Mouse (Mus musculus): Measurements from ENCODE around the gene Tha1. TPM values are rescaled to one million over a fixed set of nuclear protein-coding genes. Genes with fewer than 3 reads are reported as not detected.

The Tha1 gene
- total and polyA plus RNA-seq, 2 experiments from 2014 or later = 2.9 to 8.2 TPM

- no peak for DNase-seq
Observed at GRCm38 (mm10) chr11:117881787-117882186, 8.5 kb upstream of the Tha1 start.

GRCm38 (mm10) chr11:117880977-117881358 lies 7.7 kb upstream of the Tha1 start:
- H3K4me1 ChIP-seq (ENCODE audit: insufficient read depth) = no peaks in the 10 kb centered on the region
- H3K27ac ChIP-seq (ENCODE audit: low read depth, low read length) = no peak overlapping the region
- DNase-seq (no peak), ATAC-seq (no peak)
- H3K27me3 ChIP-seq (ENCODE audit: insufficient read depth, low read length) = no peaks in the 10 kb centered on the region
- H3K4me3 ChIP-seq (ENCODE audit: low read depth, low read length) = no peak overlapping the region
- H3K9ac ChIP-seq = no peak overlapping the region
- no peaks in the 10 kb centered on the region for H3K9me3 ChIP-seq (ENCODE audit: low read length)
- WGBS = 79% methylated on average over 6 of the region's 6 CpGs
- no peaks in the 10 kb centered on the region for H3K36me3 ChIP-seq (ENCODE audit: insufficient read depth)
- TF ChIP-seq CTCF (IDR thresholded peaks at IDR 0.05; ENCODE audit: low read depth) = no peak
- H3K4me2 ChIP-seq (ENCODE audit: low read depth) = no peak overlapping the region

More at GRCm38 (mm10) chr11:117881787-117882186, 8.5 kb upstream of the Tha1 start:
- Histone ChIP-seq H3K4me1 (ENCODE audit: insufficient read depth) (no peaks in the 10 kb centered on the region), H3K27ac (ENCODE audit: low read depth, low read length) (0 out of 2 replicates have a peak overlapping the region, but pooled peaks have one; percentile 2), H3K27me3 (ENCODE audit: insufficient read depth, low read length) (no peaks in the 10 kb centered on the region), H3K4me2 (ENCODE audit: low read depth) (no peak overlapping the region), H3K4me3 (ENCODE audit: low read depth, low read length) (no peak overlapping the region), H3K9me3 (ENCODE audit: low read length) (no peaks in the 10 kb centered on the region), H3K9ac (no peak overlapping the region), H3K36me3 (ENCODE audit: insufficient read depth) (no peaks in the 10 kb centered on the region)
- TF ChIP-seq CTCF (IDR thresholded peaks at IDR 0.05; ENCODE audit: low read depth) = no peak
- no peak for ATAC-seq
- 15% methylated on average over 8 of the region's 8 CpGs for WGBS

GRCm38 (mm10) chr11:117880336-117880976 lies 7.2 kb upstream of the Tha1 start:
- 93% methylated on average over 9 of the region's 9 CpGs for WGBS

GRCm38 (mm10) chr11:117879676-117880075 lies 6.4 kb upstream of the Tha1 start:
- no peak overlapping the region for H3K9ac ChIP-seq
- no peaks in the 10 kb centered on the region for H3K27me3 ChIP-seq (ENCODE audit: insufficient read depth, low read length)
- no peaks in the 10 kb centered on the region for H3K36me3 ChIP-seq (ENCODE audit: insufficient read depth)
- H3K4me1 ChIP-seq (ENCODE audit: insufficient read depth) = no peaks in the 10 kb centered on the region
- WGBS = 72% methylated on average over 6 of the region's 6 CpGs
- no peak for DNase-seq
- ATAC-seq = no peak
- H3K4me2 ChIP-seq (ENCODE audit: low read depth) = no peak overlapping the region
- H3K9me3 ChIP-seq (ENCODE audit: low read length) = no peaks in the 10 kb centered on the region
- no peak overlapping the region for H3K4me3 ChIP-seq (ENCODE audit: low read depth, low read length)
- no peak overlapping the region for H3K27ac ChIP-seq (ENCODE audit: low read depth, low read length)
- TF ChIP-seq CTCF (IDR thresholded peaks at IDR 0.05; ENCODE audit: low read depth) = no peak

More at GRCm38 (mm10) chr11:117880336-117880976, 7.2 kb upstream of the Tha1 start:
- no peaks in the 10 kb centered on the region for H3K4me1 ChIP-seq (ENCODE audit: insufficient read depth)
- no peaks in the 10 kb centered on the region for H3K9me3 ChIP-seq (ENCODE audit: low read length)
- no peak overlapping the region for H3K9ac ChIP-seq
- ATAC-seq (no peak), DNase-seq (no peak)
- no peak overlapping the region for H3K27ac ChIP-seq (ENCODE audit: low read depth, low read length)
- no peaks in the 10 kb centered on the region for H3K27me3 ChIP-seq (ENCODE audit: insufficient read depth, low read length)
- no peak for TF ChIP-seq CTCF (IDR thresholded peaks at IDR 0.05; ENCODE audit: low read depth)
- no peaks in the 10 kb centered on the region for H3K36me3 ChIP-seq (ENCODE audit: insufficient read depth)
- H3K4me3 ChIP-seq (ENCODE audit: low read depth, low read length) = no peak overlapping the region
- no peak overlapping the region for H3K4me2 ChIP-seq (ENCODE audit: low read depth)

- 7% methylated on average over 8 of the region's 8 CpGs for WGBS
Observed at GRCm38 (mm10) chr11:117878892-117879291, 5.6 kb upstream of the Tha1 start.

GRCm38 (mm10) chr11:117877917-117878745 lies 4.8 kb upstream of the Tha1 start:
- no peaks in the 10 kb centered on the region for H3K4me1 ChIP-seq (ENCODE audit: insufficient read depth)
- DNase-seq (peak; percentile 60), ATAC-seq (peak; percentile 81)
- H3K4me2 ChIP-seq (ENCODE audit: low read depth) = peak overlapping the region; percentile 34; the same call in 1 of the 2 replicates
- H3K4me3 ChIP-seq (ENCODE audit: low read depth, low read length) = no peak overlapping the region
- H3K27me3 ChIP-seq (ENCODE audit: insufficient read depth, low read length) = no peaks in the 10 kb centered on the region
- TF ChIP-seq CTCF (IDR thresholded peaks at IDR 0.05; ENCODE audit: low read depth) = no peak
- H3K27ac ChIP-seq (ENCODE audit: low read depth, low read length) = no peak overlapping the region
- H3K36me3 ChIP-seq (ENCODE audit: insufficient read depth) = no peaks in the 10 kb centered on the region
- peak overlapping the region; percentile 25; the same call in 1 of the 2 replicates for H3K9ac ChIP-seq
- no peaks in the 10 kb centered on the region for H3K9me3 ChIP-seq (ENCODE audit: low read length)
- 14% methylated on average over 13 of the region's 13 CpGs for WGBS

More at GRCm38 (mm10) chr11:117878892-117879291, 5.6 kb upstream of the Tha1 start:
- TF ChIP-seq CTCF (IDR thresholded peaks at IDR 0.05; ENCODE audit: low read depth) = no peak
- Histone ChIP-seq H3K9me3 (ENCODE audit: low read length) (no peaks in the 10 kb centered on the region), H3K27me3 (ENCODE audit: insufficient read depth, low read length) (no peaks in the 10 kb centered on the region), H3K4me2 (ENCODE audit: low read depth) (peak overlapping the region; percentile 34; the same call in 1 of the 2 replicates), H3K36me3 (ENCODE audit: insufficient read depth) (no peaks in the 10 kb centered on the region), H3K27ac (ENCODE audit: low read depth, low read length) (no peak overlapping the region), H3K4me3 (ENCODE audit: low read depth, low read length) (no peak overlapping the region), H3K9ac (no peak overlapping the region), H3K4me1 (ENCODE audit: insufficient read depth) (no peaks in the 10 kb centered on the region)
- peak; percentile 30 for ATAC-seq
- peak; percentile 13 for DNase-seq

- H3K4me3 ChIP-seq (ENCODE audit: low read depth, low read length) = no peak overlapping the region
- no peak overlapping the region for H3K4me2 ChIP-seq (ENCODE audit: low read depth)
- ATAC-seq = no peak
- 0 out of 2 replicates have a peak, but pooled peaks cover 3% of the 10 kb centered on the region for H3K4me1 ChIP-seq (ENCODE audit: insufficient read depth)
- no peaks in the 10 kb centered on the region for H3K27me3 ChIP-seq (ENCODE audit: insufficient read depth, low read length)
- TF ChIP-seq CTCF (IDR thresholded peaks at IDR 0.05; ENCODE audit: low read depth) = no peak
- H3K9me3 ChIP-seq (ENCODE audit: low read length) = no peaks in the 10 kb centered on the region
- no peak for DNase-seq
- H3K9ac ChIP-seq = no peak overlapping the region
- H3K36me3 ChIP-seq (ENCODE audit: insufficient read depth) = no peaks in the 10 kb centered on the region
- no peak overlapping the region for H3K27ac ChIP-seq (ENCODE audit: low read depth, low read length)
- WGBS = 26% methylated on average over 6 of the region's 6 CpGs
Observed at GRCm38 (mm10) chr11:117875681-117876080, 2.4 kb upstream of the Tha1 start.
